Mouse (Mus musculus) embryonic fibroblast, embryonic 13.5 days (primary cell): Measurements from ENCODE around the gene Elfn1.

Experiments used
- CTCF ChIP-seq: IDR thresholded peaks from 2 replicates; pipeline ENCODE4 v1.5.1; 2011; ENCODE audit warnings: mild to moderate bottlenecking, control low read depth, low read length, moderate library complexity, borderline replicate concordance; ENCODE audit not compliant: insufficient read depth
- POLR2A ChIP-seq: IDR thresholded peaks from 2 replicates; pipeline ENCODE4 v1.6.1; 2011; ENCODE audit warnings: low read depth, mild to moderate bottlenecking, control low read depth, low read length, moderate library complexity

DNA sequence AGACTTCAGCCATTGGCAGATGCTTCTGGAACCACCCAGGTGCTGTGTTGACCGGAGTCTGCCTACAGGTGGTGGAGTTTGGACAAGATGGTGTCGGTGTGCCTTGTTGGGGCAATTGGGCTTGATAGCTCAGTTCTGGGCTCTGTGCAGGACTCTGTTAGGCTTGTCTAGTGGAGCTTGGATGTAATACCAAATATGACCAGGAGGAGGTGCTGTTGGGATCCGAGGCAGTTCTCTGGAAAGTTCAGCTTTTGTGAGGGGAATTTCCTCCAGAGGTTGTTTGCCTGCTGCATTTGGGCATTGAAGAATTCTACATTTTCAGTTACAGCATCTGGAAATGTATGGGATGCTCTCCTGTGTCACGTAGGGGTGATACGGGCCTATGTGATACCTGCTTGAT lies 39.7 kb downstream of the Elfn1 start:
- TF ChIP-seq CTCF (no peak), POLR2A (no peak)
